Mouse (Mus musculus): ENCODE results near the gene Wdr11.

- TF ChIP-seq POLR2A (IDR thresholded peaks at IDR 0.05; ENCODE audit: control insufficient read depth, low read depth, low read length) (no peak), CTCF (IDR thresholded peaks at IDR 0.05; ENCODE audit: control insufficient read depth, insufficient read depth, insufficient replicate concordance, low read depth, low read length) (no peak)
These were observed 74.9 kb downstream of the Wdr11 start for GRCm38 (mm10) chr7:129666526-129666925.
